Mouse (Mus musculus): Measurements from ENCODE around the gene Gm49396. TPM values are rescaled to one million over a fixed set of nuclear protein-coding genes. Genes with fewer than 3 reads are reported as not detected.
A peak's percentile ranks its signal among the peaks of the same experiment; 100 is the strongest.

Gene Gm49396
- polyA plus RNA-seq, 1 experiment from 2014 or later = 12.3 TPM

DNA sequence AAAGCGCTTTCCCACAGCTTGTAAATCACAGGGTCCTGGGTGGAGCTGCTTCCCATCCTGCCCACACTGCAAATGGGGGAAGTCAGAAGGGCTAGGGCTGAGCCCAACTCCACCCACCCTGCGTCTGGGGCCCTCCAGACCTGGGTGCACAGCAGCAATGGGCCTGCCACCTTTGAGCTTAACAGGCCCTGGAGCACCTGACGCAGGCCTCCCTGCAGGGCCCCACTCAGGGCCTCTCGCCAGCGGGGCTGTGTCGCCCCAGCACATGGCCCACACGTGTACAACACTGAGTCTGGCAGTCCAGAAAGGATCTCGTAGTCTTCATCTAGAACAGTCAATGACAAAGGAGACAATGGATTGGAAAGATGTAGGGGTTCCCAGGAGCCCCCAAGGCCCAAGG lies 16.8 kb downstream of the Gm49396 start:
- WGBS = 92% methylated on average over 8 of the region's 8 CpGs
- H3K4me1 ChIP-seq = no peaks in the 10 kb centered on the region
- H3K27ac ChIP-seq = no peak overlapping the region
- peaks cover 100% of the 10 kb centered on the region for H3K36me3 ChIP-seq
- no peak overlapping the region for H3K4me3 ChIP-seq
- H3K9me3 ChIP-seq = no peaks in the 10 kb centered on the region
- no peak for DNase-seq (ENCODE audit: low spot score)
- H3K27me3 ChIP-seq (ENCODE audit: insufficient read depth, poor library complexity, severe bottlenecking) = no peaks in the 10 kb centered on the region

GRCm38 (mm10) chr7:30581547-30581946 lies 18.4 kb downstream of the Gm49396 start:
- DNase-seq (ENCODE audit: low spot score) = no peak
- no peaks in the 10 kb centered on the region for H3K27me3 ChIP-seq (ENCODE audit: insufficient read depth, poor library complexity, severe bottlenecking)
- H3K9me3 ChIP-seq = no peaks in the 10 kb centered on the region
- 94% methylated on average over 16 of the region's 16 CpGs for WGBS
- no peak overlapping the region for H3K27ac ChIP-seq
- H3K4me1 ChIP-seq = peaks cover under 1% of the 10 kb centered on the region
- peaks cover 100% of the 10 kb centered on the region for H3K36me3 ChIP-seq
- no peak overlapping the region for H3K4me3 ChIP-seq

DNA sequence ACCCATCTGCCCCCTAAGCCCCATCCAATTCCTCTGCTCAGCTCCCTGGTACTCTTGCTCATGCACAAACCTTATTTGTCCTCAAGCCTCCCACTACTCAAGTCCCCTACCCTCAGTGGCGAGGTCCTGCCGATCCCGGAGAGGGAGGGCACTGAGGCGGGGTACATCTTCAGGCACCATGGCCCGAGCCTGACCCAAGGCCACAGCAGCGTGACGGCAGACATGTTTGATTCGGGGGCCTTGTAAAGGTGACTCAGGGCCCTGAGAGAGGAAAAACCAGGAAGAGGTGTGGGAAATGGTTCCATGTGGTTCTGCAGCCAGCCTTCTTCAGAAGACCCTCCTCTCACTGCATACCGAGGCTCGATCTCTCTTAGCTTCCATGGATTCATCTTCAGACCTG lies 21.2 kb downstream of the Gm49396 start:
- 92% methylated on average over 10 of the region's 10 CpGs for WGBS

DNA sequence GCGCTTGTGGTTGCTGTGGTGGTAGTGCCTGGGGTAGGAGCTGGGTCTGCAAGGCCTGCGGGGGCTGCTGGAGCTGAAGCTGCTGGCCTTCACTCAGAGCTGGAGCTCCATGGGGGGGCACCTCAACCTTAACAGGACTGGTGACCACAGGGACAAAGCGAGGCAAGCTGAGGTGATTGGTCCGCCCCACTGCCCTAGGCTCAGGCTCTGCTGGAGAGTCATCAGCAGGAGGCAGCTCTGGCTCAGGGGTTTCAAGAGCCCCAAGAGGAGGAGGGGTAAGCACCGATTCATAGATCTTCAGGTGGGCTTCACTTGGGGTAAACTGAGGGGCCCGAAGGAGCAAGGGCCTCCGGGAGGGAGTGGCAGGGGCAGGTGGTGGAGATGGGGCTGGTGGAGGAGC lies 22.0 kb downstream of the Gm49396 start:
- WGBS = 93% methylated on average over 7 of the region's 7 CpGs
- H3K4me1 ChIP-seq = peaks cover 19% of the 10 kb centered on the region
- no peak overlapping the region for H3K4me3 ChIP-seq
- H3K27ac ChIP-seq = no peak overlapping the region
- no peaks in the 10 kb centered on the region for H3K27me3 ChIP-seq (ENCODE audit: insufficient read depth, poor library complexity, severe bottlenecking)
- no peaks in the 10 kb centered on the region for H3K9me3 ChIP-seq
- H3K36me3 ChIP-seq = peaks cover 67% of the 10 kb centered on the region
- no peak for DNase-seq (ENCODE audit: low spot score)

More for the DNA sequence above, 21.2 kb downstream of the Gm49396 start:
- DNase-seq (ENCODE audit: low spot score) = no peak
- peaks cover 12% of the 10 kb centered on the region for H3K4me1 ChIP-seq
- H3K36me3 ChIP-seq = peaks cover 75% of the 10 kb centered on the region
- no peaks in the 10 kb centered on the region for H3K9me3 ChIP-seq
- H3K4me3 ChIP-seq = no peak overlapping the region
- H3K27ac ChIP-seq = no peak overlapping the region
- no peaks in the 10 kb centered on the region for H3K27me3 ChIP-seq (ENCODE audit: insufficient read depth, poor library complexity, severe bottlenecking)

- Histone ChIP-seq H3K27me3 (ENCODE audit: insufficient read depth, poor library complexity, severe bottlenecking) (no peaks in the 10 kb centered on the region), H3K4me3 (peak overlapping the region; percentile 95), H3K4me1 (peaks cover 19% of the 10 kb centered on the region), H3K9me3 (no peaks in the 10 kb centered on the region), H3K27ac (no peak overlapping the region), H3K36me3 (peaks cover 53% of the 10 kb centered on the region)
- no peak for DNase-seq (ENCODE audit: low spot score)
- WGBS = 90% methylated on average over 28 of the region's 28 CpGs
Measured at GRCm38 (mm10) chr7:30586455-30587020, 23.4 kb downstream of the Gm49396 start.

GRCm38 (mm10) chr7:30587842-30588667 lies 24.9 kb downstream of the Gm49396 start:
- under 1% methylated on average over 47 of the region's 67 CpGs for WGBS
- no peaks in the 10 kb centered on the region for H3K27me3 ChIP-seq (ENCODE audit: insufficient read depth, poor library complexity, severe bottlenecking)

GRCm38 (mm10) chr7:30588676-30589434 lies 25.7 kb downstream of the Gm49396 start, which contains the start of gene Kmt2b:
Gene Kmt2b, minus strand, starts transcription at chr7:30588726.
- no peaks in the 10 kb centered on the region for H3K9me3 ChIP-seq
- peaks cover 19% of the 10 kb centered on the region for H3K4me1 ChIP-seq
- H3K36me3 ChIP-seq = peaks cover 30% of the 10 kb centered on the region
- peak within 1 kb of the TSS; percentile 94 for H3K27ac ChIP-seq
- peak within 1 kb of the TSS; percentile 95 for H3K4me3 ChIP-seq
- no peaks in the 10 kb centered on the region for H3K27me3 ChIP-seq (ENCODE audit: insufficient read depth, poor library complexity, severe bottlenecking)
- WGBS = under 1% methylated on average over 54 of the region's 68 CpGs
- peak; percentile 99 for DNase-seq (ENCODE audit: low spot score)

More at GRCm38 (mm10) chr7:30587842-30588667, 24.9 kb downstream of the Gm49396 start:
- DNase-seq (ENCODE audit: low spot score) = peak; percentile 88
- H3K4me1 ChIP-seq = peaks cover 19% of the 10 kb centered on the region
- peak overlapping the region; percentile 94 for H3K27ac ChIP-seq
- H3K36me3 ChIP-seq = peaks cover 38% of the 10 kb centered on the region
- H3K4me3 ChIP-seq = peak overlapping the region; percentile 95
- H3K9me3 ChIP-seq = no peaks in the 10 kb centered on the region

DNA sequence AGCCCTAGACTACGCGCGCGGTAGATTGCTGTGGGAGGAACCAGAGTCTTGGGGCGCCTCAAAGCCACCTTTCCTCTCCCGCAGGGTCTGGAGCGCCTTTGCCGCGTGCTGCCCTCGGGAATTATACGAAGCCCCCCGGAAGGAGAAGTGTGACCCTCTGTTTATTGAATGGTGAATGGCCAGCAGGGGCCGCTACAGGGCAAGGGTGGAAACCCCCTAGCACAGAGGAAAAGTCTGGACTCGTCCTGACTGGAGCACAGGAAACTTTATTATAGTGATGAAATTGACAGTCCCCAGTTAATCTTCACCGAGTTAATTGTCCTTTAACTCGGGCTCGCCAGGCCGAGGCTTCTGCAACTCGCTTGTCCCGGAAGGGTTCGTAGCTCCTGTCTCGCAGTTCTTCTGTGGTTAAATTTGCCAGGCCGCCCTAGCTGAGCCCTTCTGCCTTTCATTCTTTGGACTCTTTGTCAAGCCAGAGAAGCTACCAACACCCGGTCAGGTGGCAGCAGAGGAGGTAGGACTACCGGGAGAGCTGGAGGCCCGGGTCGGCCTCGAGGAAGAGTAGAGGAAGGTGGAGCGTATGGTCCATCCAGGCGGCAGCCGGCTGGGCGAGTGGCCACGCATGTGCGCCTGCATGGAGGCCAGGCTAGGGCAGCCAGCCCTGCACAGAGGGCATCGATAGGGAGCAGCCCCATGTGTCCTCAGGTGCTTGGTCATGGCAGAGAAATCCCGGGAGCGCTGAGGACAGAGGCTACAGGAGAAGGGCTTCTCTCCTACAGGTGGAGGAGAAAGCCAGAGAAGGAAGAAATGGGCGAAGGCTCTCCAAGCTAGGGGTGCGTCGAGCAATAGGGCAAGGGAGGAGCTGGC lies 26.5 kb downstream of the Gm49396 start:
- Histone ChIP-seq H3K4me3 (peak overlapping the region; percentile 95), H3K4me1 (peaks cover 19% of the 10 kb centered on the region), H3K36me3 (peaks cover 22% of the 10 kb centered on the region), H3K9me3 (no peaks in the 10 kb centered on the region), H3K27ac (peak overlapping the region; percentile 94), H3K27me3 (ENCODE audit: insufficient read depth, poor library complexity, severe bottlenecking) (0 out of 2 replicates have a peak, but pooled peaks cover 1% of the 10 kb centered on the region)
- WGBS = 30% methylated on average over 40 of the region's 40 CpGs
- peak; percentile 93 for DNase-seq (ENCODE audit: low spot score)

DNA sequence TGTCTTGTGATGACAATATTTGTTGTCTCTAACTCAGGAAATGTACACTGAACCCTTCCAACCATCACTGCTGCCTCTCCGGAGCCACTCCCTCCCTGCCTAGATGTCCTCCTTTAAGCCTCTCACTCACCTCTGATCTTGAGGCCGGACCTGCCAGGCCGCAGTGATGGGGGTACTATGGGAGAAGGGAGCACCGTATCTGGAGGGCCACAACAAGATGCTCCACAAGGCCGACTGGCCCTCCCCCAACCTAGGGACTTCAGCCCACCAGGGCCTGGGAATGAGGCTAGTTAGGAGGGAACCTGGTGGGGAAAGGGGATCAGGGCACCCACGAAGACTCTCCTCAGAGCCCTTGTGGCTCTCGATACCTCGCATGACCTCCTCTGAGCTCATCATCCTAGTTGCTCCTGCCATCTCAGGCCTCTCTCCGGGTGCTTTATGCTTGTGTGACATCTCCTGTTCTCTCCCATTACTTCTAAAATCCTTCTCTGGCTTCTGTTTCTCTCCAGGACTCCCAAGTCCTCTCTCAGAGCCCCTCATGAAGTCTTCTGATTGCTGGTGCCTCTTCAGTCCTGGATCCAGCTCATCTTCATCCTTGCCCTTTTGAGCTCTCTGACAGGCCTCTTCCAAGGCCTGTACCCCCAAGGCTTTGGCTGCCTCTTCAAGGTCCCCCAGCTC lies 27.9 kb downstream of the Gm49396 start:
- WGBS = 77% methylated on average over 9 of the region's 9 CpGs
- Histone ChIP-seq H3K4me1 (peaks cover 19% of the 10 kb centered on the region), H3K36me3 (peaks cover 8% of the 10 kb centered on the region), H3K27me3 (ENCODE audit: insufficient read depth, poor library complexity, severe bottlenecking) (peaks cover 8% of the 10 kb centered on the region; the same call in 1 of the 2 replicates), H3K9me3 (no peaks in the 10 kb centered on the region), H3K27ac (no peak overlapping the region), H3K4me3 (no peak overlapping the region)
- no peak for DNase-seq (ENCODE audit: low spot score)

GRCm38 (mm10) chr7:30591605-30591951 lies 28.4 kb downstream of the Gm49396 start:
- H3K9me3 ChIP-seq = no peaks in the 10 kb centered on the region
- 34% methylated on average over 4 of the region's 4 CpGs for WGBS
- DNase-seq (ENCODE audit: low spot score) = no peak

GRCm38 (mm10) chr7:30592772-30593423 lies 29.8 kb downstream of the Gm49396 start:
- H3K27me3 ChIP-seq (ENCODE audit: insufficient read depth, poor library complexity, severe bottlenecking) = peaks cover 8% of the 10 kb centered on the region; the same call in 1 of the 2 replicates
- no peak overlapping the region for H3K27ac ChIP-seq
- H3K9me3 ChIP-seq = no peaks in the 10 kb centered on the region
- no peak for DNase-seq (ENCODE audit: low spot score)
- no peak overlapping the region for H3K4me3 ChIP-seq
- 40% methylated on average over 5 of the region's 5 CpGs for WGBS
- peaks cover 7% of the 10 kb centered on the region for H3K4me1 ChIP-seq
- no peaks in the 10 kb centered on the region for H3K36me3 ChIP-seq

More at GRCm38 (mm10) chr7:30591605-30591951, 28.4 kb downstream of the Gm49396 start:
- Histone ChIP-seq H3K27ac (no peak overlapping the region), H3K36me3 (peaks cover 3% of the 10 kb centered on the region), H3K4me3 (no peak overlapping the region), H3K27me3 (ENCODE audit: insufficient read depth, poor library complexity, severe bottlenecking) (peaks cover 8% of the 10 kb centered on the region; the same call in 1 of the 2 replicates), H3K4me1 (peaks cover 18% of the 10 kb centered on the region)

Data from heart, embryonic 10.5 days (tissue).